Mouse (Mus musculus): ENCODE measurements at regions not wholly inside any gene's neighbourhood (a gene's known extent, or its start where the extent isn't known, plus 50 kb on each side); places are given as distances from the start of the nearest gene placed in this dataset.

GRCm38 (mm10) chr12:26758657-26759325, 289.8 kb downstream of the Cmpk2 start:
- no peak overlapping the region for H3K27ac ChIP-seq (ENCODE audit: insufficient read depth, low read depth, low read length)
- 70% methylated on average over 9 of the region's 9 CpGs for WGBS
- no peaks in the 10 kb centered on the region for H3K4me1 ChIP-seq (ENCODE audit: control insufficient read depth, insufficient read depth, insufficient read length, low read length)
- H3K36me3 ChIP-seq (ENCODE audit: control insufficient read depth, insufficient read depth, low read length) = no peaks in the 10 kb centered on the region
- TF ChIP-seq CTCF (IDR thresholded peaks at IDR 0.05; ENCODE audit: extremely low read depth, insufficient read length, insufficient replicate concordance, low read depth, low read length) = no peak
- H3K27me3 ChIP-seq (ENCODE audit: control insufficient read depth, insufficient read depth, low read length) = no peaks in the 10 kb centered on the region
- H3K4me3 ChIP-seq (ENCODE audit: low read depth, low read length) = no peak overlapping the region

GRCm38 (mm10) chr12:26756284-26756683, 287.3 kb downstream of the Cmpk2 start:
- H3K4me3 ChIP-seq (ENCODE audit: low read depth, low read length) = no peak overlapping the region
- H3K27ac ChIP-seq (ENCODE audit: insufficient read depth, low read depth, low read length) = no peak overlapping the region
- no peaks in the 10 kb centered on the region for H3K27me3 ChIP-seq (ENCODE audit: control insufficient read depth, insufficient read depth, low read length)
- no peak for TF ChIP-seq CTCF (IDR thresholded peaks at IDR 0.05; ENCODE audit: extremely low read depth, insufficient read length, insufficient replicate concordance, low read depth, low read length)
- no peak for TF ChIP-seq POLR2A (IDR thresholded peaks at IDR 0.05; ENCODE audit: low read depth, low read length)
- no peaks in the 10 kb centered on the region for H3K4me1 ChIP-seq (ENCODE audit: control insufficient read depth, insufficient read depth, insufficient read length, low read length)
- WGBS = 28% methylated on average over 2 of the region's 2 CpGs
- no peaks in the 10 kb centered on the region for H3K36me3 ChIP-seq (ENCODE audit: control insufficient read depth, insufficient read depth, low read length)

- H3K27me3 ChIP-seq (ENCODE audit: control insufficient read depth, insufficient read depth, low read length) = no peaks in the 10 kb centered on the region
- TF ChIP-seq POLR2A (IDR thresholded peaks at IDR 0.05; ENCODE audit: low read depth, low read length) = no peak
- H3K4me3 ChIP-seq (ENCODE audit: low read depth, low read length) = no peak overlapping the region
- 78% methylated on average over 2 of the region's 2 CpGs for WGBS
- H3K36me3 ChIP-seq (ENCODE audit: control insufficient read depth, insufficient read depth, low read length) = no peaks in the 10 kb centered on the region
- H3K4me1 ChIP-seq (ENCODE audit: control insufficient read depth, insufficient read depth, insufficient read length, low read length) = no peaks in the 10 kb centered on the region
- H3K27ac ChIP-seq (ENCODE audit: insufficient read depth, low read depth, low read length) = no peak overlapping the region
Measured at GRCm38 (mm10) chr12:26754611-26755010, 285.6 kb downstream of the Cmpk2 start.

- H3K4me1 ChIP-seq (ENCODE audit: control insufficient read depth, insufficient read depth, insufficient read length, low read length) = no peaks in the 10 kb centered on the region
- TF ChIP-seq CTCF (IDR thresholded peaks at IDR 0.05; ENCODE audit: extremely low read depth, insufficient read length, insufficient replicate concordance, low read depth, low read length) = no peak
- TF ChIP-seq POLR2A (IDR thresholded peaks at IDR 0.05; ENCODE audit: low read depth, low read length) = no peak
- no peak overlapping the region for H3K27ac ChIP-seq (ENCODE audit: insufficient read depth, low read depth, low read length)
- no peaks in the 10 kb centered on the region for H3K27me3 ChIP-seq (ENCODE audit: control insufficient read depth, insufficient read depth, low read length)
- no peak overlapping the region for H3K4me3 ChIP-seq (ENCODE audit: low read depth, low read length)
- H3K36me3 ChIP-seq (ENCODE audit: control insufficient read depth, insufficient read depth, low read length) = no peaks in the 10 kb centered on the region
- WGBS = 29% methylated on average over 3 of the region's 3 CpGs
Measured at GRCm38 (mm10) chr12:26734558-26734897, 265.5 kb downstream of the Cmpk2 start.

GRCm38 (mm10) chr12:26733822-26734557, 265.0 kb downstream of the Cmpk2 start:
- no peaks in the 10 kb centered on the region for H3K27me3 ChIP-seq (ENCODE audit: control insufficient read depth, insufficient read depth, low read length)
- H3K36me3 ChIP-seq (ENCODE audit: control insufficient read depth, insufficient read depth, low read length) = no peaks in the 10 kb centered on the region
- no peak overlapping the region for H3K27ac ChIP-seq (ENCODE audit: insufficient read depth, low read depth, low read length)
- no peak for TF ChIP-seq POLR2A (IDR thresholded peaks at IDR 0.05; ENCODE audit: low read depth, low read length)
- no peak for TF ChIP-seq CTCF (IDR thresholded peaks at IDR 0.05; ENCODE audit: extremely low read depth, insufficient read length, insufficient replicate concordance, low read depth, low read length)
- H3K4me3 ChIP-seq (ENCODE audit: low read depth, low read length) = no peak overlapping the region
- WGBS = 25% methylated on average over 4 of the region's 4 CpGs
- no peaks in the 10 kb centered on the region for H3K4me1 ChIP-seq (ENCODE audit: control insufficient read depth, insufficient read depth, insufficient read length, low read length)

GRCm38 (mm10) chr12:26723399-26723798, 254.4 kb downstream of the Cmpk2 start:
- Histone ChIP-seq H3K36me3 (ENCODE audit: control insufficient read depth, insufficient read depth, low read length) (no peaks in the 10 kb centered on the region), H3K4me3 (ENCODE audit: low read depth, low read length) (no peak overlapping the region), H3K27me3 (ENCODE audit: control insufficient read depth, insufficient read depth, low read length) (no peaks in the 10 kb centered on the region), H3K4me1 (ENCODE audit: control insufficient read depth, insufficient read depth, insufficient read length, low read length) (no peaks in the 10 kb centered on the region), H3K27ac (ENCODE audit: insufficient read depth, low read depth, low read length) (no peak overlapping the region)
- TF ChIP-seq CTCF (IDR thresholded peaks at IDR 0.05; ENCODE audit: extremely low read depth, insufficient read length, insufficient replicate concordance, low read depth, low read length) = no peak
- no peak for TF ChIP-seq POLR2A (IDR thresholded peaks at IDR 0.05; ENCODE audit: low read depth, low read length)
- WGBS = 50% methylated on average over 1 of the region's 1 CpGs

GRCm38 (mm10) chr12:26698838-26699237, 229.8 kb downstream of the Cmpk2 start:
- Histone ChIP-seq H3K36me3 (ENCODE audit: control insufficient read depth, insufficient read depth, low read length) (no peaks in the 10 kb centered on the region), H3K4me1 (ENCODE audit: control insufficient read depth, insufficient read depth, insufficient read length, low read length) (no peaks in the 10 kb centered on the region), H3K4me3 (ENCODE audit: low read depth, low read length) (no peak overlapping the region), H3K27ac (ENCODE audit: insufficient read depth, low read depth, low read length) (no peak overlapping the region), H3K27me3 (ENCODE audit: control insufficient read depth, insufficient read depth, low read length) (no peaks in the 10 kb centered on the region)
- 69% methylated on average over 1 of the region's 1 CpGs for WGBS
- no peak for TF ChIP-seq CTCF (IDR thresholded peaks at IDR 0.05; ENCODE audit: extremely low read depth, insufficient read length, insufficient replicate concordance, low read depth, low read length)

All from small intestine, adult 2 months (tissue).